Mouse (Mus musculus) lung, adult 18-20 months (tissue): ENCODE measurements around the gene Lck.

Experiments
- DNase-seq, 2 experiments: peaks; one replicate each; pipeline ENCODE4 v3.0.0; 2022; ENCODE audit warnings: mixed read lengths in 2 of 2

The Lck gene

GRCm38 (mm10) chr4:129584884-129585608 is 11.6 kb upstream of the Lck start:
- DNase-seq = peak; percentile 81 to 87

- DNase-seq = no peak
Observed at GRCm38 (mm10) chr4:129584370-129584769, 10.9 kb upstream of the Lck start.

DNA sequence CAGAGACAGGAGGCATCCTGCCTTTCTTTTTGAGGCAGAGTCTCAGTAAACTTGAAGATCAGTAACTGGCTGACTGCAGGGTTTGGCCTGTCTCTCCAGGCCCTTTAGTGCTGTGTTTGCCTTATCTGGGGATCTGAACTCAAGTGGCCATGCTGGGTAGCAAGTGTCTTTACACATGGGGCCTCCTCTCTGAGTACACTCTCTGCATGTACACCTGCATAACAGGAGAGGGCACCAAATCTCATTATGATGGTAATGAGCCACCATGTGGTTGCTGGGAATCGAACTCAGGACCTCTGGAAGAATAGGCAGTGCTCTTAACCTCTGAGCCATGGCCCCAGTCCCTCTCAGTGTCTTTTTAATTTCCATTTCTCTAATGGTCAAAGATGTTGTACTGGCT is 8.8 kb upstream of the Lck start:
- no peak for DNase-seq

DNA sequence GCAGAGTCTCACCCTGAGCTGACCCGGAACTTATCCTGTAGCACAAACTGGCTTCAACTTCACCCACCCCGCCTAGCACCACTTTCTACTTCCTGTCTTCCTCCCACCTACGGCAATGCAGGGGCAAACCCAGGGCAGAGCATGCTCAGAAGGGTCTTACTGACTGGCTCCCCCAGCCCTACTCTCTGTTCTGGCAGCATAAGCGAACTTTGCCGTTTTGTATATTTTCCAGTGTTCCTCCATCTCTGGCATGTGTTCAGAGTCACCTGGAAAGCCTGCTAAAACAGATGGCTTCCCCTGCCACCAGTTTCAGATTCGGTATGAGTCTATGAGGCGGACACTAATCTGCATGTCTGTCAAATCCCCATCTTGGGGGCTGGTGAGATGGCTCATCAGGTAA is 6.9 kb upstream of the Lck start:
- DNase-seq = no peak

DNA sequence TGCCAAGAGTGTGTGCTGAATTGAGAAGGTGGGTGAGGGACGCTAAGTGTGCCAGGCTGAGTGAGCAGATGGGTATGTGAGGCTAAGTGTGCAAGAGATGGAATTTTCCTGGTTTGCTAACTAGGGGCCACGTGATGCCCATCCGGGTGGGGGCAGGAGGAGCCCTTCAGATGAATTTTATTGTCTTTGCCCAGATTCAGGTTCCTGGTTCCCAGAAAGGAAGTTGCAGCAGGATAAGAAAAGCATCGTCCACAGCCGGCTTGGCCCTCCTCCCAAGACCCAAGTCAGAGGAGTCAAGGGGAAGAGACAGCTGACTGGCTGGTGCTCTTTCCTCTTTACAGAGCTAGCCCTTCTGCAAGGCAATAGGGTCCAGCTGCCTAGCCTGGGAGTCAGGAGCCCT is 5.0 kb upstream of the Lck start, which contains the start of gene Fam167b:
Gene Fam167b (minus strand): TSS at position 84 of the 400 bp plus-strand sequence.
- DNase-seq = no peak

DNA sequence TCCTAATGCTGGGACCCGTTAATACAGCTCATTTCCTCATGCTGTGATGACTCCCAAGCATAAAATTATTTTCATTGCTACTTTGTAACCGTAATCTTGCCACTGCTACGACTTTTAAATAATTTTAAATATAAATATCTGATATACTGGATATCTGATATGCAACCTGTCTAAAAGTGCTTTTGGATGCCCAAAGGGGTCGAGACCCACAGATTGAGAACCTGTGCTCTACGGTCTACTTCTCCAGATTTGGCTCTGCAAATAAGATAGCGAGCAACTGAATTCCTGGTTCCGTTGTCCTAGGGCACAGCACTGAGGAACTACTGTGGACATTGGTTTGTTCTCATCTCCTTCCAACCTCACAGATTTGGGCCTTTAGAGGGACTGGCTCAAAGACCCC is 4.2 kb upstream of the Lck start:
- no peak for DNase-seq

GRCm38 (mm10) chr4:129576863-129577491 is 3.5 kb upstream of the Lck start:
- peak; percentile 67 to 69 for DNase-seq

DNA sequence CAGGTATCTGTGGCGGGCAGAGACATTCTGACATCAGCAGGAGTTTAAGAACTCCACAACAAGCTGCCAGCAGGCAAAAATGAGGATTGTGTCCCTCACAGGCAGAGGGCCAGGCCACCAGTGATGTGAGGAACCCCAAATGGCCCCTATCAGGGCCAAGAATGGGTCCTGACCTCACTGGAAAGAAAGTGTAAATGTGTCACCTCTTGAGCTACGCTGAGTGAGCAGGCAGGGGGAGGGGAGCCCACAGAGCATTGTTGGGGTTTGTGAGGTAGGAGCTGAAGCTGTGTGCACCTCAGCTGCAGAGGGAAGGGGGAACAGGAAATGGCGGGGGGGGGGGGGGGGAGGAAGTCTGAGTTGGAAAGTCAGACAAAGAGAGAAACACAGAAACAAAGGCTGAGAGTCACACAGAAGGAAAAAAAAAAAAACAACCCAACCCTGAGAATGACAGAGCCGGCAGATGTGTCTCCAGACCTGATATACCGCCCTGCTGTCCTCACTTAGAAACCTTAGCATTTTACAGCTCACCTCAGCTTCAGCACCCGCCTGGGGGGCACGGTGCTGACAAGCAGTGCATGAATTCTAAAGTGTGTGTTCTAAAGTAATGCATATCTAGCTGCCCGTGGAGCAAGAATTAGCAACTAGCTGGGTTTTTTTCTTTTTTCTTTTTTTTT is 1.9 kb upstream of the Lck start:
- DNase-seq = peak; percentile 26 to 45

DNA sequence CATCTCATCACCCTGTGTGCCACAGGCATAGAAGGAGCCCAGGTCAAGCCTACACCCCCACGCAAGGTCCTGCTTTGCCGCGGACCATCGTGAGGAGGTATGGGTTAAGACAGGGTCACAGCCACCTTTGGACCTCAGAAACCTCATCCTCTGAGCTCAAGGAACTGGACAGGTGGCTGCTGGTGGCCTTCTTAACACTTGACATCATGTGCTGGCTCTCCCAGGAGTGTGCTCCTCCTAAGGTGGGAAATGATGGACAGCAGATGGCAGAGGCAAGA is 409 bp downstream of the Lck start:
- no peak for DNase-seq

- no peak for DNase-seq
Observed at GRCm38 (mm10) chr4:129572236-129573092, 977 bp downstream of the Lck start.

GRCm38 (mm10) chr4:129571551-129572084 is 1.8 kb downstream of the Lck start:
- DNase-seq = no peak

GRCm38 (mm10) chr4:129570028-129570427 is 3.4 kb downstream of the Lck start:
- DNase-seq = no peak

DNA sequence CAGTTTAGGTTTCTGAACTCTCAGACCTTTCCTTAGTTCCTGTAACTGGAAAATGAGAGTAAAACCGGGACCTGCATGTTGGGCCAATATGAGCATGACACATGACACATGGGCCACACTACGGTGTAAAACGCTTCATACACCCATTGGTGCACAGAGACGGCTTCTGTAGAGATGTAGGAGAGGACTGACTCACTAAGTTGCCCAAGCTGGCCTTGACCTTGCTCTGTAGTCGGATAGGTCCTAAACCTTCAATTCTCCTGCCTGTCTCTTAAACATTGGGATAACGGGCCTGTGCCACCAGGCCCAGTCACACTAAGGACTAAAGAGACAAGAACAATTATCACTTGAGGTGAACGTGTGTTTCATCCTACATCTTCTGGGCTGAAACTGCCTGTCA is 5.1 kb downstream of the Lck start:
- DNase-seq = no peak

DNA sequence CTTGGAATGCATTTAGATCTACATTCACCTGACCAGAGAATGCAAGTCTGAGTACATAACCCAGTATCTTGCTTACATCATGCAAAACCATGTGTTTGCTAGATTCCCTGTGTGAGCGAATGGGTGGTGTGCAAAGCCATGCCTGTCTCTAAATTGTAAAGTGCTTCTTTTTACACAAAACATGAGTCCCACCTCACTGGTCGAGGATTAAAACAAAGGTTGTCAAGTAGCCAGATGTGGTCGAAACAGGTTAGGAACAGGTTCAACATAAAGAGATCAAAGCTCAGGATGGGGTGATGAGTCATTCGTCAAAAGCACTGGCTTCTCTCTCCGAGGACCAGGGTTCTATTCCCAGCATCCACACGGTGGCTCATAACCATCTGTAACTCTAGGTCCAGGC is 8.3 kb downstream of the Lck start:
- DNase-seq = no peak

- no peak for DNase-seq
Observed at GRCm38 (mm10) chr4:129563718-129564117, 9.7 kb downstream of the Lck start.

DNA sequence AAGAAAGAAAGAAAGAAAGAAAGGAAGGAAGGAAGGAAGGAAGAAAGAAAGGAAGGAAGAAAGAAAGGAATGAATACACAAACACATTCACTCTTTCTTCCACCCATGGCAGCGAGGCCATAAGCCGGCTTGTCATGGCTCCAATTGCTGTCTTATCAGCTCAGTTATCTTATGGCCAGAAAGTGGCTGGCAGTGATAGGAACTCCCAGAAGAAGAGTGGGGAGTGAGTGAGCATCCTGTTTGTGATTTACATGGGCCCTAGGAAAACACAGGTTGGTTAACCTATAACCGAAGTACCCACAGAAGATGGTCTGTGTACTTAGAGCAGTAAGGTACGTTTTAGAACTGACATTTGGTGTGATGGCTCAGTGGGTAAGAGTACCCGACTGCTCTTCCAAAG is 12.3 kb downstream of the Lck start:
- DNase-seq = no peak

- DNase-seq = no peak
Observed at GRCm38 (mm10) chr4:129558321-129558955, 15.0 kb downstream of the Lck start.

DNA sequence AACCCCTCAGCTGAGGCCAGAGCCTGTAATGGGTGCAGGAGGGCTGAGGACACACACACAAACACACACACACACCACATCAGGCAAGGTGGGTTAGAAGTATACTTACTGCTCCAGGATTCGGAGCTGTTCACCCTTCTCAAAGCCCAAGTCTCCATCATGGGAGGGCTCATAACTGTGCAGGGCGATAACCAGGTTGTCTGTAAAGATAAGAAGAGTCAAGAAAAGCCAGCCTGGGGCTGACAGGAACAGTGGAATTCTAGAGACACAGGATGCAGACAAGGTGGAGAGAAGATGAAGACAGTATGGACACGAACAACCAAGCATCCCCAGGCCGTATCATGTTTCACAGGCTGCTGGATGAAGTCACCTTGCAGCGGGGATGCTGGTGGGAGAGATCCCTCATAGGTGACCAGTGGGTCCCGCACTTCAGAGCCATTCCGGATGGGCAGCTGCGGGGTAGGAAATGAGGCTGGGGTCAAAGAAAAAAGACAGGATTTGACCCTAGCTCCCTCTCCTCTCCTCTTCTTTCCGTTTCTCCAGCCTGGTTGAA is 16.1 kb downstream of the Lck start:
- DNase-seq = no peak

GRCm38 (mm10) chr4:129556532-129557223 is 16.8 kb downstream of the Lck start:
- peak; percentile 90 to 93 for DNase-seq

DNA sequence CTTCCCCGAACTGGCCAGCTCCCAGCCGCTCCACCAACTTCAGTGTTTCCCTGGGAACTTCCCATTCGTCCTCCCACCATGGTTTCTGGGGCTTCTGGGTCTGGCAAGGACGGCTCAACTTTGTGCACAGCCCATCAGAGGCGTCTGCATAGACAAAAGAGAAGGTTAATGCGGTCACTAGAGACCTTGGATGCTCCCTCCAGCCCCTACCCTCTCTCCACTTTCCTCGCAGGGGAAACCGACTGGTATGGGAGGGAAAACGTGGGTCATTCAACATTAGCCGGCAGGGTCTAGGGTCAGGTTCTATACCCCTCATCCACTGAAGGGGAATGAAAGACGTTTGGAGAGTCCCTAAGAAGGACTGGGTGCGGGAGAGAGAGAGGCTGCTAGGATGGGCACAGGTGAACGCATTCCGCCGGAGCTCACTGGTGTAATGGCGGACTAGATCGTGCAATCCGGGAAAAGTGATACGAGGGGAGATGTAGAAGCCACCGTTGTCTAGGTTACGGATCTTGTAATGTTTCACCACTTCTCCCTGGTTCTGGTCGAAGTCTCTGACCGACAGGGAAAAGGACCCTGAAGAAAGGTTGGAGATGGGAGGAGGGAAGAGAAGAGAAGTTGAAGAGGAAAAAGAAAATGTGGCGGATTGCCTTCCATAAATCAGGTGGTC is 17.4 kb downstream of the Lck start:
- no peak for DNase-seq

- DNase-seq = peak; percentile 45 to 65
Observed at GRCm38 (mm10) chr4:129555421-129555861, 18.0 kb downstream of the Lck start.
